Mouse (Mus musculus) liver, embryonic 18 days (tissue): Measurements from ENCODE around the gene Vpreb1. TPM values are rescaled to one million over a fixed set of nuclear protein-coding genes. Genes with fewer than 3 reads are reported as not detected.

Source experiments
- polyA plus RNA-seq: library from polyadenylated mRNA; depleted of rRNA; stranded (reverse); fragments of >200 nt; gene quantifications from 2 replicates; pipeline ENCODE4 v1.2.3, GENCODE M21; 2012; rRNA removed

The Vpreb1 gene
- 21.6 and 33.0 TPM in 2 replicates for polyA plus RNA-seq

DNA sequence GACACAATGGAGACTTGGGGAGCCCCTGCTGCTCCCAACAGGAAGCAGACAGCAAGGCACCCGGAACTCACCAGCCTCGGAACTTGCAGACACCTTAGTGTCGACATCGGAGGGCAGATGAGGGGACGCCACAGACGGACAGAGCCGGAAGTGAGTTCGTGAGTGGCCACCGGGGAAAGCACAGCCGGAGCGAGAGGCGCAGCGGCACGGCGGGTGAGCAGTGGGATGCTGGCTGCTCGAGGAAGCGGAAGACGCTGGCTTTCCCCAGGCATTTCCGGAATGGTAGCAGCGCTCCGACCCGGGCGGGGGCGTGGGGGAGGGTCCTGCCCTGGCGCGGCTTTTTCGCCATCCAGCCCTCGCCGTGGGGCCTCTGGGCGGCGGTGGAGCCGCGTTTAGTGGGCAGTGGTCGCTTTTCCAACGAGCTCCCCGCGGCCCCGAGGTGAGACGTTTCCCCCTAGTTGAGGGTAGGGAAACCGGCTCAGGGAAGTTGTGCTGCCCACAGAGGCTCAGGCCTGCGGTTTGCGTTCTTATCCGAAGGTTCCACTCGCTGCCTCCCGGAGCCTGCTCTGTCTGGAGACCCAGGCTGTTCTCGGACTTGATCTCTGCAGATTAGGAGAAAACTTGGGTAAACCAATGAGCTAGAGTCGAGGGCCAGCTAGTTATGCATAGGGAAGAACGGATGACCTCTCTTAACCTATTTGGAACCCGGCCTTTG is at the start of gene Vpreb1, which contains the start of gene Top3b:
Gene Vpreb1 (minus strand): TSS at position 227 of the 715 bp plus-strand sequence.
Gene Top3b (plus strand): TSS at position 120 of the 715 bp plus-strand sequence.

DNA sequence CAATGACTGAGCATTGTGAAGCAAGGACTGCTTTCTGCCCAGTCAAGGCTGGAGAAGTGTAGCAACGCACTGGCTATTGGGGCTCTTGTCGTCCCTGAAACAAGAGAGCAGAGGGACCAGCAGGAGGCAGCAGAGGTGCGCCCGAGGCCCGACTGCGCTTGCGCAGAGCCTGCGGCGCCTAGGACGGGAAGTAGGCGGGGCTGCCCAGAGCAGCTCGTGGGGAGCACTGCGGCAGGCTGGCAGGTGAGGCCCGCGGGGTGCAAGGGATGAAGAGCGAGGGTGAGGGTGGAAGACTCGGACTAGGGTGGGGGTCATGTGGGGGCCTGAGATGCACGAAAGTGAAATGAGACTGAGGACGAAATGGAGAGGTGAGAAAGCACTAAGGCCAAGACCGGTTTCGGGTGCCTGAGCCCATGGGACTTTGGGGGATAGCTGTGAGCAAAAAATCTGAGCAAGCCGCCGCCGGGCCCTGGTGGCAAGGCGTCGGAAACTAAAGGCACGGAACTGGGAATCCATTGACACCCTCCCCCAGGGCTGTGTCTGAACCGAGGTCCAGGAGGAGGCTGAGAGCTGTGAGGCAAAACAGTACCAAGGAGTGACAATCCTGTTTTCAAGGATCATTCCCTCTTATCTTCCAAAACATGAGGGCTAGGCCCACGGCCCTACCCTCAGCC is 25.9 kb upstream of the Vpreb1 start, which contains the start of gene Ppm1f:
Gene Ppm1f (plus strand): TSS at position 88 of the 674 bp plus-strand sequence.

DNA sequence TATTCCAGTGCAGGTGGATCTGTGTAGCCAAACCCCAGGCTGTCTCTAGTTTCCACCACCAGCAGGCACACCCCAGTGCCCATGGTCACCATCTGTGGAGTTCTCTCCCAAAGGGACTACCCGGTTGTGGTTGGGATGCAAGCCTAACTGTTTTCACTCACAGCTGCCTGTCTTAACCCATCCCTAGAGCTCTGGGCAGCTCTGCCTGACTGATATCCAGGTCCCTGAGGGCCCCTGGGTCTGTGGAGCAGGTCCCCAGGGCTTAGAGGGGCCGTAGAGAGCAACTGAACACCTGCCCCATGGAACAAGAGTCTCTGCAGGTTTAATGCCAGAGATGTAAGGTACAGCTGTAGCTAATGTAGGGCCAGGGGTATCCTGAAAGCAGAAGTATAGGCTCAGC is 6.7 kb downstream of the Vpreb1 start, which contains the start of gene Igll1:
Gene Igll1 (minus strand): TSS at position 8 of the 400 bp plus-strand sequence.

DNA sequence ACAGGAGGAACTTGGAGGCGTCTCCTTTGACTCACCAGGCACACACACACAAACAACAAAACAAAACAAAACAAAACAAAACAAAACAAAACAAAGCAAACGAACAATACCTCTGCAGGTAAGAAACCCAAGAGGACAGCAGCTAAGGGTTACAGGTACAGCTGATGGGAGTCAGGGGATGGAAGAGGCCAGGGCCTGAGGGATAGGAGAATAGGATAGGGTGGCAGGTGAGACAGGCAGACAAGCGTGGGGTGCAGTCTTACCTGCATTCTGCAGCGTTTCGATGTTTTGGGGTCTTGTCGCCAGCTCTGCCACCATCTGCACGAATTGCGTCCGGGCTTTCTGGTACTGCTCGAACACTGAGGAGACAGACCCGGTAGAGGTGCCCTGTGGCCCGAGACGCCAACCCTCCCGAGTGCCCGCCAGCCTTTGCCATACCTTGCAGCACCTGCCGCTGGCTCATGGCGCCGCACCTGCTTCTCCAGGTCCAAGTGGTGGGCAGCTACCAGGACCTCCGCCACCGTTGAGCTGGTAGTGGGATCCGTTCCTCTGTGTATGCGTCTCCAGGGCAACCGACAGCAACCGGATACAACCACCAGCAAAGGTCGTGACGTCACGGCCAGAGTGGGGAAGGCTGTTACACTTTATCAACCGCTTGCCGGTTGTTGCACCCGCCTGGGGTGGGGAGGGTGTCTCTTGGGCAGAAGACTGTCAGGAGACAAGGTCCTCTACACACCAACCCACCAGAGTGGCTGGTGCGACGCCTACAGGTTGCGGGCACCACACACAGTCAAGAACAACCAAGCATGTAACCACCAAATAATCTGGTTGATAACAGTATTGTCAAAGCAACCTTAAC is 41.7 kb downstream of the Vpreb1 start, which contains the start of gene Spag6l:
Gene Spag6l (minus strand): TSS at position 700 of the 859 bp plus-strand sequence.

Other genes with a start within 250 kb of the Vpreb1 start
- gene Olfr19, start 194.4 kb downstream of the Vpreb1 start, polyA plus RNA-seq, result not detected in 2 replicates
- gene Spag6l, start 41.4 kb downstream of the Vpreb1 start, polyA plus RNA-seq, result 0.07 TPM in 1 of 2 replicates, not detected in the other
- gene Igll1, start 6.9 kb downstream of the Vpreb1 start, polyA plus RNA-seq, result 23.8 and 29.2 TPM in 2 replicates
- 26.3 and 29.9 TPM in 2 replicates for gene Top3b, start 107 bp downstream of the Vpreb1 start, polyA plus RNA-seq
- 6.0 and 6.5 TPM in 2 replicates for gene Ppm1f, start 25.6 kb upstream of the Vpreb1 start, polyA plus RNA-seq
- gene Mapk1, start 112.5 kb upstream of the Vpreb1 start, polyA plus RNA-seq, result 49.7 and 50.9 TPM in 2 replicates
- gene Ypel1, start 198.9 kb upstream of the Vpreb1 start, polyA plus RNA-seq, result 0.44 and 0.48 TPM in 2 replicates
- gene Ppil2, start 240.4 kb upstream of the Vpreb1 start, polyA plus RNA-seq, result 32.1 and 32.4 TPM in 2 replicates